Mouse (Mus musculus): ENCODE data around the gene Def6. TPM values are rescaled to one million over a fixed set of nuclear protein-coding genes. Genes with fewer than 3 reads are reported as not detected.

Def6 gene
- polyA plus RNA-seq, 1 experiment from 2014 or later = 4.6 TPM

- ATAC-seq = no peak; the same call in 1 of the 2 replicates
- Histone ChIP-seq H3K4me1 (replicated peaks; ENCODE audit: control insufficient read depth, insufficient read depth, low read length) (peaks cover 5% of the 10 kb centered on the region), H3K27ac (ENCODE audit: low read length) (no peak overlapping the region), H3K36me3 (ENCODE audit: control insufficient read depth, insufficient read depth) (no peaks in the 10 kb centered on the region), H3K4me2 (ENCODE audit: low read length) (peak overlapping the region; percentile 87), H3K4me3 (replicated peaks; ENCODE audit: low read length) (peak overlapping the region; percentile 73), H3K27me3 (replicated peaks; ENCODE audit: control insufficient read depth, insufficient read depth, low read length) (no peaks in the 10 kb centered on the region), H3K9ac (replicated peaks; ENCODE audit: low read depth, low read length) (peak overlapping the region; percentile 77), H3K9me3 (ENCODE audit: control insufficient read depth, low read length) (no peaks in the 10 kb centered on the region)
- WGBS = 4% methylated on average over 17 of the region's 17 CpGs
These were observed 25.6 kb downstream of the Def6 start for GRCm38 (mm10) chr17:28233091-28233731.

GRCm38 (mm10) chr17:28234641-28235040 lies 27.1 kb downstream of the Def6 start:
- 85% methylated on average over 5 of the region's 5 CpGs for WGBS
- Histone ChIP-seq H3K4me2 (ENCODE audit: low read length) (no peak overlapping the region), H3K9me3 (ENCODE audit: control insufficient read depth, low read length) (no peaks in the 10 kb centered on the region), H3K4me1 (replicated peaks; ENCODE audit: control insufficient read depth, insufficient read depth, low read length) (peaks cover 5% of the 10 kb centered on the region), H3K27me3 (replicated peaks; ENCODE audit: control insufficient read depth, insufficient read depth, low read length) (no peaks in the 10 kb centered on the region), H3K27ac (ENCODE audit: low read length) (no peak overlapping the region), H3K9ac (replicated peaks; ENCODE audit: low read depth, low read length) (no peak overlapping the region), H3K4me3 (replicated peaks; ENCODE audit: low read length) (no peak overlapping the region), H3K36me3 (ENCODE audit: control insufficient read depth, insufficient read depth) (no peaks in the 10 kb centered on the region)
- ATAC-seq = no peak

GRCm38 (mm10) chr17:28235982-28236635 lies 28.5 kb downstream of the Def6 start:
- 83% methylated on average over 7 of the region's 7 CpGs for WGBS

GRCm38 (mm10) chr17:28236636-28237015 lies 29.0 kb downstream of the Def6 start:
- Histone ChIP-seq H3K9ac (replicated peaks; ENCODE audit: low read depth, low read length) (no peak overlapping the region), H3K9me3 (ENCODE audit: control insufficient read depth, low read length) (no peaks in the 10 kb centered on the region), H3K4me1 (replicated peaks; ENCODE audit: control insufficient read depth, insufficient read depth, low read length) (peaks cover 5% of the 10 kb centered on the region), H3K27ac (ENCODE audit: low read length) (no peak overlapping the region), H3K36me3 (ENCODE audit: control insufficient read depth, insufficient read depth) (no peaks in the 10 kb centered on the region), H3K27me3 (replicated peaks; ENCODE audit: control insufficient read depth, insufficient read depth, low read length) (no peaks in the 10 kb centered on the region), H3K4me3 (replicated peaks; ENCODE audit: low read length) (no peak overlapping the region), H3K4me2 (ENCODE audit: low read length) (no peak overlapping the region)
- ATAC-seq = no peak
- 83% methylated on average over 4 of the region's 4 CpGs for WGBS

More at GRCm38 (mm10) chr17:28235982-28236635, 28.5 kb downstream of the Def6 start:
- Histone ChIP-seq H3K4me2 (ENCODE audit: low read length) (no peak overlapping the region), H3K4me1 (replicated peaks; ENCODE audit: control insufficient read depth, insufficient read depth, low read length) (peaks cover 5% of the 10 kb centered on the region), H3K27me3 (replicated peaks; ENCODE audit: control insufficient read depth, insufficient read depth, low read length) (no peaks in the 10 kb centered on the region), H3K27ac (ENCODE audit: low read length) (no peak overlapping the region), H3K9ac (replicated peaks; ENCODE audit: low read depth, low read length) (no peak overlapping the region), H3K36me3 (ENCODE audit: control insufficient read depth, insufficient read depth) (no peaks in the 10 kb centered on the region), H3K4me3 (replicated peaks; ENCODE audit: low read length) (no peak overlapping the region), H3K9me3 (ENCODE audit: control insufficient read depth, low read length) (no peaks in the 10 kb centered on the region)
- ATAC-seq = no peak

GRCm38 (mm10) chr17:28237362-28237761 lies 29.8 kb downstream of the Def6 start:
- no peaks in the 10 kb centered on the region for H3K27me3 ChIP-seq (replicated peaks; ENCODE audit: control insufficient read depth, insufficient read depth, low read length)
- no peak overlapping the region for H3K27ac ChIP-seq (ENCODE audit: low read length)
- no peaks in the 10 kb centered on the region for H3K36me3 ChIP-seq (ENCODE audit: control insufficient read depth, insufficient read depth)
- no peak overlapping the region for H3K9ac ChIP-seq (replicated peaks; ENCODE audit: low read depth, low read length)
- H3K9me3 ChIP-seq (ENCODE audit: control insufficient read depth, low read length) = no peaks in the 10 kb centered on the region
- no peak for ATAC-seq
- 52% methylated on average over 5 of the region's 5 CpGs for WGBS
- H3K4me2 ChIP-seq (ENCODE audit: low read length) = no peak overlapping the region
- peaks cover 5% of the 10 kb centered on the region for H3K4me1 ChIP-seq (replicated peaks; ENCODE audit: control insufficient read depth, insufficient read depth, low read length)
- no peak overlapping the region for H3K4me3 ChIP-seq (replicated peaks; ENCODE audit: low read length)

GRCm38 (mm10) chr17:28237874-28238273 lies 30.3 kb downstream of the Def6 start:
- no peaks in the 10 kb centered on the region for H3K27me3 ChIP-seq (replicated peaks; ENCODE audit: control insufficient read depth, insufficient read depth, low read length)
- no peak for ATAC-seq
- no peaks in the 10 kb centered on the region for H3K36me3 ChIP-seq (ENCODE audit: control insufficient read depth, insufficient read depth)
- no peak overlapping the region for H3K9ac ChIP-seq (replicated peaks; ENCODE audit: low read depth, low read length)
- H3K27ac ChIP-seq (ENCODE audit: low read length) = no peak overlapping the region
- H3K4me3 ChIP-seq (replicated peaks; ENCODE audit: low read length) = no peak overlapping the region
- WGBS = 67% methylated on average over 6 of the region's 6 CpGs
- H3K4me1 ChIP-seq (replicated peaks; ENCODE audit: control insufficient read depth, insufficient read depth, low read length) = peaks cover 5% of the 10 kb centered on the region
- no peaks in the 10 kb centered on the region for H3K9me3 ChIP-seq (ENCODE audit: control insufficient read depth, low read length)
- H3K4me2 ChIP-seq (ENCODE audit: low read length) = no peak overlapping the region

GRCm38 (mm10) chr17:28240846-28241245 lies 33.3 kb downstream of the Def6 start:
- Histone ChIP-seq H3K36me3 (ENCODE audit: control insufficient read depth, insufficient read depth) (no peaks in the 10 kb centered on the region), H3K9ac (replicated peaks; ENCODE audit: low read depth, low read length) (no peak overlapping the region), H3K4me3 (replicated peaks; ENCODE audit: low read length) (no peak overlapping the region), H3K4me2 (ENCODE audit: low read length) (no peak overlapping the region), H3K4me1 (replicated peaks; ENCODE audit: control insufficient read depth, insufficient read depth, low read length) (0 out of 2 replicates have a peak, but pooled peaks cover 3% of the 10 kb centered on the region), H3K27ac (ENCODE audit: low read length) (no peak overlapping the region), H3K9me3 (ENCODE audit: control insufficient read depth, low read length) (no peaks in the 10 kb centered on the region), H3K27me3 (replicated peaks; ENCODE audit: control insufficient read depth, insufficient read depth, low read length) (no peaks in the 10 kb centered on the region)
- WGBS = 91% methylated on average over 5 of the region's 5 CpGs
- no peak for ATAC-seq

- no peak overlapping the region for H3K9ac ChIP-seq (replicated peaks; ENCODE audit: low read depth, low read length)
- no peak for ATAC-seq
- no peak overlapping the region for H3K4me2 ChIP-seq (ENCODE audit: low read length)
- H3K4me1 ChIP-seq (replicated peaks; ENCODE audit: control insufficient read depth, insufficient read depth, low read length) = 0 out of 2 replicates have a peak, but pooled peaks cover 3% of the 10 kb centered on the region
- WGBS = 89% methylated on average over 6 of the region's 6 CpGs
- H3K27me3 ChIP-seq (replicated peaks; ENCODE audit: control insufficient read depth, insufficient read depth, low read length) = no peaks in the 10 kb centered on the region
- H3K27ac ChIP-seq (ENCODE audit: low read length) = no peak overlapping the region
- H3K9me3 ChIP-seq (ENCODE audit: control insufficient read depth, low read length) = no peaks in the 10 kb centered on the region
- no peaks in the 10 kb centered on the region for H3K36me3 ChIP-seq (ENCODE audit: control insufficient read depth, insufficient read depth)
- H3K4me3 ChIP-seq (replicated peaks; ENCODE audit: low read length) = no peak overlapping the region
These were observed 34.7 kb downstream of the Def6 start for GRCm38 (mm10) chr17:28242296-28242695.

- ATAC-seq = no peak
- Histone ChIP-seq H3K27ac (ENCODE audit: low read length) (no peak overlapping the region), H3K9me3 (ENCODE audit: control insufficient read depth, low read length) (no peaks in the 10 kb centered on the region), H3K4me3 (replicated peaks; ENCODE audit: low read length) (no peak overlapping the region), H3K9ac (replicated peaks; ENCODE audit: low read depth, low read length) (no peak overlapping the region), H3K4me1 (replicated peaks; ENCODE audit: control insufficient read depth, insufficient read depth, low read length) (peaks cover 5% of the 10 kb centered on the region; the same call in 1 of the 2 replicates), H3K4me2 (ENCODE audit: low read length) (no peak overlapping the region), H3K36me3 (ENCODE audit: control insufficient read depth, insufficient read depth) (no peaks in the 10 kb centered on the region), H3K27me3 (replicated peaks; ENCODE audit: control insufficient read depth, insufficient read depth, low read length) (no peaks in the 10 kb centered on the region)
- WGBS = 85% methylated on average over 6 of the region's 6 CpGs
These were observed 36.6 kb downstream of the Def6 start for GRCm38 (mm10) chr17:28244214-28244613.

Measured in forebrain, embryonic 16.5 days (tissue).